Comparison of ENCODE assay signal across 7 mouse cellular contexts in the genomic region with DNA sequence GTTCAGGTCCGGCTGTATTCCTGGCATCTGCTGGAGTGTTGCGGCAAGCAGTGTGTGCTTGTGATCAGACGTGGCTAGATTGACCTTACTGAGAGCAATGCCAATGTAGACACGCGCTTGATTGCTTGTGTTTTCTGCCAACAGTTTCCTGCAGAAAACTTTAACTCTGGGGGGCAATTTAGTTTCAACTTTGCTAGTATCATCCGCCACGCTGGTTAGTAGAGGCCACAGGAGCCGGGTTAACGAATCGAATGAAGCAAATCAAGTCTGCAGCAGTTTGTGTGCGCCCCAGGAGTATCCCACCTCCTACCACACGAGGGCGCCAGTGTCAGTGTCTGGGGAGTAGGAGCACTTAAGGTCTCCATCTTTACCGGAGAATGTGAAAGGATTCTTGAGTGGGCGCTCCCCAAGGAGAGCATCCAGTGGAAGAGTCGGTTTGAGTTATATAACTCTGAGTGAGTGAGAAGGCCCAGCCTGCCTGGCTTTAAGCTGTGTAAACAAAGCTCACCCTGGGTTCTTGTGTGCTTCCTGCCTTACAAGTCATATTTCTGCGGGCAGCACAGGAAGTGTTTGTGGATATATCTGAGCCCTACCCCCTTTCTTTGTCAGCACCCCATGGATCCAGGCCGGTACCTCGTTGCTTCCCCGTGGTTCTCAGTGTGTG.
A peak's percentile ranks its signal among the peaks of the same experiment; 100 is the strongest.
DNase-seq lines count a peak whose midpoint lies in the region; ATAC-seq and TF ChIP-seq lines count a peak whose summit lies in the region.

No protein-coding gene starts in this region.

- no peak overlapping the region for H3K4me3 ChIP-seq in hindbrain, embryonic 13.5 days
- no peak overlapping the region for H3K4me3 ChIP-seq in left cerebral cortex, adult 2 months
- peak overlapping the region; percentile 92 for H3K4me3 ChIP-seq in megakaryocyte, embryonic 14.5 days (replicated peaks)

- H3K27ac ChIP-seq in hindbrain, embryonic 13.5 days, result no peak overlapping the region
- H3K27ac ChIP-seq in left cerebral cortex, adult 2 months, result peak overlapping the region; percentile 44; the same call in 1 of the 2 replicates

- 33% methylated on average over 20 of the region's 20 CpGs for WGBS in hindbrain, embryonic 13.5 days

- ATAC-seq in hindbrain, embryonic 13.5 days (ENCODE audit: low FRiP score), result peak; percentile 19; the same call in 1 of the 2 replicates

- intact Hi-C loops in left cerebral cortex, adult 2 months (cut with DNase I), result loop anchor here (10.0 kb wide), 1 partner anchor 120 kb away; a partner anchor contains a TSS

- peak; percentile 75 for TF ChIP-seq CTCF in left cerebral cortex, adult 2 months (IDR thresholded peaks at IDR 0.05)

- peak overlapping the region; percentile 4; the same call in 1 of the 2 replicates for H3K4me2 ChIP-seq in hindbrain, embryonic 13.5 days

- no peaks in the 10 kb centered on the region for H3K36me3 ChIP-seq in hindbrain, embryonic 13.5 days
- peaks cover 6% of the 10 kb centered on the region for H3K36me3 ChIP-seq in megakaryocyte, embryonic 14.5 days (replicated peaks; ENCODE audit: low read length)

- H3K4me1 ChIP-seq in hindbrain, embryonic 13.5 days (replicated peaks), result peaks cover 16% of the 10 kb centered on the region
- H3K4me1 ChIP-seq in megakaryocyte, embryonic 14.5 days, result peaks cover 43% of the 10 kb centered on the region

- DNase-seq in ZHBTc4 (ENCODE audit: low read depth, low spot score), result peak; percentile 95
- peak; percentile 87 to 90 for DNase-seq in cerebellum, postnatal 14 days
- peak; percentile 46 to 59 for DNase-seq in frontal cortex, postnatal 14 days (ENCODE audit: low spot score in 2 of 2)
- peak; percentile 44 to 72 for DNase-seq in left cerebral cortex, adult 2 months (ENCODE audit: extremely low spot score in 1 of 2, low spot score in 2 of 2)
- peak; percentile 71 for DNase-seq in right cerebral cortex, postnatal 14 days

- no peaks in the 10 kb centered on the region for H3K9me3 ChIP-seq in hindbrain, embryonic 13.5 days
- no peaks in the 10 kb centered on the region for H3K9me3 ChIP-seq in megakaryocyte, embryonic 14.5 days

- no peaks in the 10 kb centered on the region for H3K27me3 ChIP-seq in hindbrain, embryonic 13.5 days
- H3K27me3 ChIP-seq in megakaryocyte, embryonic 14.5 days (replicated peaks), result peaks cover 1% of the 10 kb centered on the region

- no peak overlapping the region for H3K9ac ChIP-seq in hindbrain, embryonic 13.5 days
